Mouse (Mus musculus) heart, postnatal 0 days (tissue): ENCODE results near the gene Asgr2.

Experiments used
- CTCF ChIP-seq: IDR thresholded peaks from 2 replicates; pipeline ENCODE4 v1.5.1; 2016; ENCODE audit warnings: antibody characterized with exemption, control low read depth, low read depth
- EP300 ChIP-seq: IDR thresholded peaks from 2 replicates; pipeline ENCODE4 v1.6.1; 2016; ENCODE audit warnings: antibody characterized with exemption, low read depth

- TF ChIP-seq CTCF (no peak), EP300 (no peak)
Observed at GRCm38 (mm10) chr11:70066701-70067100, 25.7 kb upstream of the Asgr2 start.
